ENCODE assay signal across 11 mouse cellular contexts in the genomic region with DNA sequence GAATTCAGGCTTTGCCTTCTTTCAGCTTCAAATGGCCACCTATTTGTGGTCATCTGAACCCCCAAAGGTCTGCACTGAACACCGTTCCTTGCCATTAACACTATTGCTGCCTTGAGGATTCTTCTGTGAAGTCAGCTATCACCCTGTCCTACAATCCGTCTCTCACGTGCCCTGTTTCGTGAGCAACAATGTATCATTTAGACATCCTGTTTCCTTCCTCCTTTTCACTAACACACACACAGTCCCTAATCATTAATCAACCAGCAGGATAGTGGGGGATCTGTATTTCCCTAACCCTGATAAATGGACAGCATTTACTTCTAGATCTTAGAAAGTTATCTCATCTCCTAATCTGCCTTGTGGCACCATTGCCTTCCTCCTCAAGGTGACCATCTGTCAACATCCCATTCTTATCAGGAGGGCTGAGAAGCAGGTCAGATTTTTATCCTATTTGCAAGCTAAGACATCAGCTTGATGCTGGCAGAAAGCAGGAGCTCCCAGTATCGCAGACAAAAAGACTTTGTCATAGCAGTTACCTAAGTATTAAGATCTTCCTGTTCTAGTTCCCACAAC.
"Had no signal": no experiment of that assay in that cellular context is flagged by ENCODE, and none has a peak within 500 bp of the region (broad histone marks: within the 10 kb centered on the region; RNA-seq: fewer than 3 reads in every experiment).

No protein-coding gene starts in this region.

- DNase-seq: kidney, adult 18-20 months; kidney, postnatal 10 days; liver; liver, embryonic 13.5 days; lung, adult 18-20 months; lung, postnatal 4 days; right cerebral cortex, postnatal 4 days had no signal

- H3K4me3 ChIP-seq: intestine, embryonic 15.5 days; left cerebral cortex, adult 2 months; limb, embryonic 12.5 days; liver, embryonic 13.5 days; midbrain, embryonic 13.5 days had no signal

- H3K36me3 ChIP-seq: intestine, embryonic 15.5 days had no signal

- ATAC-seq: intestine, embryonic 15.5 days; midbrain, embryonic 13.5 days had no signal

- H3K9me3 ChIP-seq: intestine, embryonic 15.5 days; limb, embryonic 12.5 days; liver, embryonic 13.5 days; midbrain, embryonic 13.5 days had no signal

- H3K4me1 ChIP-seq: intestine, embryonic 15.5 days; limb, embryonic 12.5 days; midbrain, embryonic 13.5 days had no signal

- H3K27me3 ChIP-seq: intestine, embryonic 15.5 days; limb, embryonic 12.5 days; liver, embryonic 13.5 days; midbrain, embryonic 13.5 days had no signal
